Mouse (Mus musculus) central nervous system, embryonic 14 days (tissue): Measurements from ENCODE around the gene Tpmt. TPM values are rescaled to one million over a fixed set of nuclear protein-coding genes. Genes with fewer than 3 reads are reported as not detected.

Experiments used
- polyA plus RNA-seq: library from polyadenylated mRNA; depleted of rRNA; stranded (reverse); fragments of >200 nt; gene quantifications from 2 replicates; pipeline ENCODE4 v1.2.3, GENCODE M21; 2012; rRNA removed

Tpmt gene
- polyA plus RNA-seq: 14.3 and 16.3 TPM in 2 replicates

GRCm38 (mm10) chr13:47044617-47044947 lies at the start of gene Tpmt:
Tpmt (minus strand) TSS chr13:47044737.

GRCm38 (mm10) chr13:47043030-47043680 lies 1.4 kb downstream of the Tpmt start, which contains the start of gene Kdm1b:
Kdm1b (plus strand) TSS chr13:47043499.

DNA sequence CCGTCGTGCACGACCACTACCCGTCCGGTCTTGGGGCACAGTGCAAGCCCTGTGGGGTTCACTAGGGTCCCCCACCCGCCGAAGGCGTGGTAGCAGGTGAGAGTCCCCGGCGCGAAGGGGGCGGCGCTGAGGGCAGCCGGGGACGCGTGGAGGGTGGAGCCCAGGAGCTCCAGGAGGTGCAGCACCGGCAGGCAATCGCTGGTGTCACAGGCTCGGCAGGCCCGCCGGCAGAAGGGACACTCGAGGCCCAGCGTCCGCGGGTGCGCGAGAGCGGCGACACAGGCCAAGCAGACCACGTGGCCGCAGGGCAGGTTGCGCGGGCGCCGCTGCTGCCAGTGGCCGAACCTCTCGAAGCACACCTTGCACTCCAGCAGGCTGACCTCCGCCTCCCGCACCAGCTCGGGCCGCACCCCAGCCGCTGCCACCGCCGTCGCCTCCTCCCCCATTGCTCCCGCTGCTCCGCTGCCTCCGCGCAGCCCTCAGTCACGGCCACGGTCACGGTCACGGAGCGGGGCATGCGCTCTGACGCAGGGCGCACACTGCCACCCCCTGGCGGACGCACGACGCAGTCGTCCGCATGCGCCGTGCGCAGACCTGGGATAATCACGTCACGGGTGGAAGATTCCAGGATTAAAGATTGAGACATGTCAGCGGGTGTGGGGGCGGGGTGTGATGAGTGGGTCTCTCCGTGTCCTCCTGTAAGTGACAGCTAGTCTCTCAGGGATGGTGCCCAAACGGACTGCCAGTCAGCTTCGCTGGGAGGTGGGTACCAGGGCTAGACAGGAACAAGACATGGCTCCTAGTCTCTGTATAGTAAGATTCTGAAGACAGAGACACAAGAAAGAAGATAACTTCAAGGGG lies 30.0 kb downstream of the Tpmt start, which contains the start of gene Nhlrc1:
Gene Nhlrc1 (minus strand): TSS at position 517 of the 861 bp plus-strand sequence.

Other genes starting within 250 kb of the Tpmt start
- 19.7 and 23.0 TPM in 2 replicates for gene Kif13a, start 114.9 kb downstream of the Tpmt start, polyA plus RNA-seq
- 8.0 and 8.4 TPM in 2 replicates for gene Nhlrc1, start 29.9 kb downstream of the Tpmt start, polyA plus RNA-seq
- gene Kdm1b, start 1.2 kb downstream of the Tpmt start, polyA plus RNA-seq: 18.2 and 20.0 TPM in 2 replicates
- 77.4 and 79.0 TPM in 2 replicates for gene Dek, start 61.5 kb upstream of the Tpmt start, polyA plus RNA-seq
- 1.2 and 2.4 TPM in 2 replicates for gene Rnf144b, start 77.9 kb upstream of the Tpmt start, polyA plus RNA-seq